Mouse (Mus musculus): ENCODE measurements at regions not wholly inside any gene's neighbourhood (a gene's known extent, or its start where the extent isn't known, plus 50 kb on each side); places are given as distances from the start of the nearest gene placed in this dataset.

- DNase-seq = no peak
These were observed 120.0 kb upstream of the Lmo4 start for GRCm38 (mm10) chr3:144324974-144325373.

- DNase-seq = no peak
These were observed 118.5 kb upstream of the Lmo4 start for GRCm38 (mm10) chr3:144323524-144323923.

- no peak for DNase-seq
These were observed 114.6 kb upstream of the Lmo4 start for GRCm38 (mm10) chr3:144319468-144320205.

GRCm38 (mm10) chr3:144318761-144319467 is 113.9 kb upstream of the Lmo4 start:
- no peak for DNase-seq

GRCm38 (mm10) chr3:144310748-144311147 is 105.7 kb upstream of the Lmo4 start:
- DNase-seq = no peak

- DNase-seq = no peak
These were observed 103.6 kb upstream of the Lmo4 start for GRCm38 (mm10) chr3:144308616-144309015.

- DNase-seq = no peak
These were observed 102.5 kb upstream of the Lmo4 start for GRCm38 (mm10) chr3:144307557-144307956.

GRCm38 (mm10) chr3:144305456-144305855 is 100.4 kb upstream of the Lmo4 start:
- no peak for DNase-seq

- no peak for DNase-seq
These were observed 99.9 kb upstream of the Lmo4 start for GRCm38 (mm10) chr3:144304924-144305323.

- no peak for DNase-seq
These were observed 97.6 kb upstream of the Lmo4 start for GRCm38 (mm10) chr3:144302626-144303025.

GRCm38 (mm10) chr3:144301068-144301467 is 96.0 kb upstream of the Lmo4 start:
- no peak for DNase-seq

- no peak for DNase-seq
These were observed 94.2 kb upstream of the Lmo4 start for GRCm38 (mm10) chr3:144299239-144299638.

GRCm38 (mm10) chr3:144289489-144289888 is 84.5 kb upstream of the Lmo4 start:
- no peak for DNase-seq

GRCm38 (mm10) chr3:144286100-144286499 is 81.1 kb upstream of the Lmo4 start:
- DNase-seq = no peak

- DNase-seq = no peak
These were observed 79.3 kb upstream of the Lmo4 start for GRCm38 (mm10) chr3:144284326-144284725.

GRCm38 (mm10) chr3:144273115-144273514 is 68.1 kb upstream of the Lmo4 start:
- no peak for DNase-seq

GRCm38 (mm10) chr3:144270206-144270605 is 65.2 kb upstream of the Lmo4 start:
- no peak for DNase-seq

GRCm38 (mm10) chr3:144264554-144264953 is 59.5 kb upstream of the Lmo4 start:
- DNase-seq = no peak

GRCm38 (mm10) chr3:144260886-144261285 is 55.9 kb upstream of the Lmo4 start:
- no peak for DNase-seq

GRCm38 (mm10) chr3:144257714-144258517 is 52.9 kb upstream of the Lmo4 start:
- no peak for DNase-seq

GRCm38 (mm10) chr3:144257196-144257595 is 52.2 kb upstream of the Lmo4 start:
- DNase-seq = no peak

GRCm38 (mm10) chr3:144255596-144256550 is 50.9 kb upstream of the Lmo4 start:
- no peak for DNase-seq
